Mouse (Mus musculus): ENCODE data around the gene Ankrd44.
A peak's percentile ranks its signal among the peaks of the same experiment; 100 is the strongest.

Ankrd44 gene

DNA sequence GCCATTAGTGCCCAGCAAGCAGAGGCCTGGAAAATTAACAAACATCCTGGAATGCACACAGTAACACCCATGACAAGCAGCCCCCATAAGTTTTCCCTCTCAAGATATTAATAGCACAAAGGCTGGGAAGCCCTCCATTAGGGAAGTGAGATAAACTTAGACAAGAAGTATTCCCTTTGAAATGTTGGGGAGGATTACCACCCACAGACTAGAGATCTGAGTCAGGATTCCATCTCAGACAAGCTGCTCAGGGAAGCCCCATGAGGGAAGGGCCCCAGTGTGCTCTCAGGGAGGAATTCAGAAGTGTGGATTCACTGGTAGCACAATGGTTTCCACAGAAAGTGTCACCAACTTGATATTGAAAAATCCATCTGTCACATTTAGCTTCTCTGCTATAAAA, 223.3 kb downstream of the Ankrd44 start:
- DNase-seq = no peak

DNA sequence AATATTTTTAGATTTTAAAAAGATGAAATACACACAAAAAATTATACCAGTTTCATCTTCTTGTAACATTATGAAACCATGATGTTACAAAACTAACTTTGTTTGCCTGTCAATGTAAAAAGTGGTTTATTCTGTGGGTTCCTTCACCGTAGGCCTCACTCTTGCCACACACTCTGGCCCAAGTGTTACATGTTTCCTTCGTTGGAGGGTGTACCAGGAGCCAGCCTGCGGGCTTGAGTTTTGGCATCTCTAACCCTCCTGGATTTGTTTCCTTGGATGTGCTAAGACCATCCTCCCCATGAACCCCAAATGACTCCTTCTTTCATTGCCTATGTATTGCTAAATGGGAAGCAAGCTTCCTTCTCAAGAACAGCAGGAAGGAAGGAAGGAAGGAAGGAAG, 230.8 kb downstream of the Ankrd44 start:
- peak in 1 of 2 experiments; percentile 47 for DNase-seq

DNA sequence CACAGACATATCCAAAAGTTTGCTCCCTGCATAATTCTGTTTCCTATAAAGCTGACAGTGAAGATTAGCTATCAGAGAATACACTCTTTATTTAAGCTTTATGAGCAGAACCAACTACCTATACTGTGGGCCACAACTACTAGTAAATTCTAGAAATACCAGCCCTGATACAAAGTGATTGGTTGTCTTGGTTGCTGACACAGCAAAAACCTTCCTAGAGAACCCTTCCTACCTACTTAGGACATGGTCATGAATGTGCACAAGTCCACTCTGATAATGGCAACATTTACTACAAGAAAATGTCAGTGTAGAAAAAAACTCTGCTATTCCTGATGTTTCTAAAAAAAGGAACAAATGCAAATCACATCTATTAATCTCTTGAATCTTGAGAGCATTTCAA, 234.4 kb downstream of the Ankrd44 start:
- DNase-seq = no peak

DNA sequence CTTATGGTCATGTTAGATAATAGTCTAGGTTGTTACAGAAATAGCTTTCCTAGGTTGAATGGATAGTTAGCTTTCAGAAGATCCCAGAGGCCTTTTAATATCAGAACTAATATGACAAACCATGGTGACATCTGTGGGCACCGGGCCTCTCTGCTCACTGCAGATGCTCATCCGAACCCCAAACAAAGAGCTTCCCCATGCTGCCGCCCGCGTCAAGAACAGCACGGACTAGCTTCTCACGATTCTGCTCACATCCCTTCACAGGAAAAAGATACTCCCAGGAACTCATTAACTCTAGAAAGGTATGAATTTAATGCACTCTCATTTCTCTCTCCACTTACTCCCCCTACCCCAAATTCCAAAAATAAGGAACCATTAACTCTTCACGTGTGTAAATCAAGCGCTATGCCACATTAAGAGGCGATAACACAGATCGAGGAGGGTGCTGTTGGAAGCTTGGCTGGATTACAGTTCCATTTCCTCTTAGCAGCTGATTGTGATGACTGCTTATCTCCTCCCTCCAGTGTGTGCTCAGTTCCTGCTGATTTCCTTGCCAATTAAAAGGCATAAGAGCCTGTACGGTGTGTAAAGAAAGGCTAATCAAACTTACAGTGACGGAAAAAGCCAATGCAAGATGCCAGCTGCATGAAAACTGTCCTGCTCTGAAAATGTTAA, 235.8 kb downstream of the Ankrd44 start:
- peak in 1 of 2 experiments; percentile 49 for DNase-seq

DNA sequence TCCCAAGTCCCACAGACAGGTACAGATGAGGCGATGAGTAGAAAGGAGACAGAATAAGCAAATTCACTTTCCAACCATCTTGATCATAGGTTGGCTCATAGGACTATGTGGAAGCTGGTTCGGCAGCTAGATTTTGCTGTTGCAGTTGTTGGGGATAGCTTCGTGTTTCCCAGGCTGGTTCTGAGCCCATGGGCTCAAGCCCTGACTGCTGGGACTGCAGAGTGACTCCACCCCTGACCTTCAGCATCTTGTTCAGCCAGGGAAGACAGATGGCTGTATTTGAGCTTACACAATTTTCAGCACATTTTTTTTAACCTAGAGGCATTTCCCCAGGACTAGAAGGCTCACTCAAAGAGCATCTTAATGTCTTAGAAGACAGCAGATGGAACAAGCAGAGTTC, 237.7 kb downstream of the Ankrd44 start:
- DNase-seq = no peak

DNA sequence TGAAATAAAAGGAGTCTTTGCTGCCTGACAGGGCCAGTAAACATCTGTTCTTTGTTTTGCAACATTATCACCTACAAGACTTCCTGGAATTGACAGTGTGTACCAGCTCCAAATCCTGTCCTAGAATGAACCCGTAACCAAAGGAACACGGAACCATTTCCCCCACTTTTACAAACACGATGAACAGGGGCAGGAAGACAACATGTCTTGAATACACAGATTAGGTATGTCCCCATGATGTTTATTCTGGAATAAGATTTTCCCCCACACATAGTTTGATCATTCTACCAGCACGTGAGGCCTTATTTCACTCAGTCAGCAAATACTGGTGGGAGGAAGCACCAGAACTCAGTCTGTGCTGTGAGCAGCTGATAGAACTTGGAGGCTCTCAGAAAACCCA, 241.9 kb downstream of the Ankrd44 start:
- DNase-seq = peak; percentile 25 to 66

DNA sequence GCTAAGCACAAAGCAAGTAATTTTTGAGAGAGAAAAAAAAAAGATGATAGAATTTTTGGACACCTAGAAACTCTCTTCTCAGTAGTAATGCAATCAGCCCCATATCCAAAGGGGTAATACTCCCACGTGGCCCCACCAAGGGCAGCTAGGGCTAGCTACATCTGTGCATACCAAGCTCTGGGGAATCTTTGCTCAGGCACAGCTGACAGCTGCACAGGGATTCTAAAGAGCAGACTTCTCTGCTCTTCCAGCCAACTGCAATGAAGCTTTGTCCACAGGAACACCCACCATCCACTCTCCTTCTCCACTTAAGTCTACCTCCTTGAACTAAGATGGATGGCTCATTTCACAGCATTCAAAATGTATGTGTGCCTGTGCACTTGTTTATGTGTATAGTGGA, 246.6 kb downstream of the Ankrd44 start:
- no peak for DNase-seq

DNA sequence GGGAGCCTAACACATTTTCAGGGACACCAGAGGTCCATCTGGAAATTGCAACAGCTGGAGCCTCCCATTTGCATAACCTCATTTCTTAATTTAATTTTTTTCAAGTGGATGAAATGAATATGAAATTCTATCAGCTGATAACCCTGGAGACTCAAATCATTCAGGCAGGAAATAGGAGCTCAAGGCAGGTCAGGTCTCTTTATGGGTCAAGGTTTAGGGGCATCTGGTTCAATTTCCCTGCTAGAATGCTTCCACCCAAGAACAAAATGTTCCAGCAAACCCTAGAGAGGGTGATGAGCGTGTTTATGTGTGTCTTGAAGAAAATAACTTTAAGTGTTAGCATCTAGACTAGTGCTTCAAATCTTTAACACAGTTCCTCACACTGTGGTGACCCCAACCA, 248.2 kb downstream of the Ankrd44 start:
- no peak for DNase-seq

DNA sequence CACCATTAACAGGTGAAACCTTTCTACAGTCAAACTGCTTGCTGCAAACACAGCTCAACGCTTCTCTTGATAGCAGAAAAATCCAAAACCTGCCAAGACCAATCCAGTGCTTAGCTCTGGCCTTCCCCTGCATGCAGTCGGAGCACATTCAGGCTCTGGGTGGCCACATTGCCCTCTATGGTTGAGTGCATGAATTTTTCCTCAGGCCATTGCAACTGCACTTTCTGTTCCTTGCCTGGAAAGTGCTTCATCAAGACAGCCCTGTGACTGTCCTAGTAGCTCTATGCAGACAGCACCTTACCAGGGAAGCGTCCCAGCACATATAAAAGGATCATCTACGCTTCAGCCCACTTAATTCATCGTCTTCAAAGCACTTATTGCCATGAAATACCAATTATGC, 250.7 kb downstream of the Ankrd44 start:
- DNase-seq = no peak

DNA sequence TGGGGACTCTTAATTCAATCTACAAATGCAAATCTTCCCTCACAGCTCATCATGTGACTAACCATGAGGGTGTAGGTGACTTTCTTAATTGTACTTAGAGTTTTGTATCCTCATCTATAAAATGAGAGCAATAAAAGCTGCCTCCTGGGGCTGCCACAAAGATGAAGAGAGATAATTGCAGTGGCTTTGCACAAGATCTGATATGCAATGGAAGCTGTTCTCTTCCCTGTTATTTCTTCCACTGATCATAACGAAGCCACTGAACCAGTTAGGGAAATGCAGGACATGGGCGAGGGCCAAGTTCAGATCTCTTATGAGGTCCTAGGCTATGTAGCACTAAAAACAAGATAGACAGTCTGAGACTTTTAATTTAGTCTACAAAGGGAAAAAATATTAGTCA, 258.2 kb downstream of the Ankrd44 start:
- no peak for DNase-seq

DNA sequence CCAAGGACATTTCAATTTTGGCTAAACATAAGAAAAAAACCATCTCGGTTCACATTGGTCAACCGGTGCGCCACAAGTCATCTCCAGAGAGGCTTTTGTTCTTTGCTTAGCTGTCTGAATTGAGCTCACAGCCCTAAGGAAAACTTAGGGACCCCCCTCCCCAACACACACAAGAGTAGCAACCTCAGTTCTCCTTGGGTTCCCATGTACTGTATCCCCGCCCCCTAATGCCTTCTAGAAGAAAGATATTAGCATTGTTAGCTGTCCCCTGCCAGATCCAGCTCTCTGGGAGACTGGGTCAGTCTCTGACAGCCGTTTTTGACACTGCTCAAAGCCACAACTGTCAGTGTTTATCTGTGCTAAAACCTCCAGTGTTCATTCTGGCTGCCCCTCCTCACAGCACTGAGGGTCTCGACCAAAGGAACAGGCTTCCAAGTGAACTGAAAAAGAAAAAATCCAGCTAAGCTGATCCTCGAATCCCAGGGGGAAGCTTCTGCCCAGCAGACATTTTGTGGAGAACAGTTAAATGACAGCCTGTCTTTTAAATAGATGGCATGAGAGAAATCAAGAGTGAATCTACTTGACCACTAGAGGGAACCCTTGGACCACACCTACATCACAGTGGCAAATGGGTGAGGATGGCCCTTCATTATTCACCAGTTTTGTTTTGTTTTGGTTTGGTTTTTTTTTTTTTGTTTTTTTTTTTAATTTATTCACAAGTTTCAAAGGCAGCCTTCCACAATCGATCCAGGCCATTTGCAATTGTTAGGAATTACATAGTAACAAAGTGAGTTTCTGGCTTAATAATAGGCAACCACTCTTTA, 260.4 kb downstream of the Ankrd44 start:
- DNase-seq = peak; percentile 16 to 48

DNA sequence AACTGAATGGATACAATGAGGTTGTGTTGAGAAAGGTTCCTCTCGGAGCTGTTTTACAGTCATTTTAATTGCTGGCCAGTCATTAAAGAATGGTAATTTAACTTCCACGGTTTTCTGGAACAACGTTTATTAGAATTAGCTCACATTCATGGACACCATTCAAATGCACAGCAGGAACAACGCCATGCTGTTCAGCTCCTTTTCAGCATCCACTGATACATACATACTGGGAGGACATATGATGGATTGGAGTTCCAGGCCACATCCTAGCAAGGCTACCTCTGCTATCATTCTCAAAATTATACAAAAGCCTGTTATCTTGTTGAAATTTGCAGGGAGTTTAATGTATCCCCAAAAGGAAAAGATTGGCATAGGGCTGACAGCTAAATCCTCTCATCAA, 261.1 kb downstream of the Ankrd44 start:
- DNase-seq = no peak

DNA sequence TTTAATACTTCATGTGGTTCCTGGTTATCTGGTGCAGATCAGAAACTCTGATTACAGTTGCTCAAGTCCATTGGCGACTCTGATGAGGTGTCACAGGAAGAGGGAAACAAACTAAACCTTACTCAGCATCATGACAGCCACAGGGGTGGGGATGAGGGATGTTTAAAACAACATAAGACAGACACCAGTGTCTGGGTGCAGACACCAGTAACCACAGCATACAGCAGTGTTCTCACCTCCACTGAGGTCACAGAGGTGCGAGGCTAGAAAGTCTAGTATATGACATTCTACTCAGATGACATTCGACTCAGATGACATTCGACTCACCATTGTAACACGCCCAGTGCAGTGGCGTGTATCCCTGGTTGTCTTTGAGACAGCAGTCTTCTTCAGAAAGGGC, 265.5 kb downstream of the Ankrd44 start:
- no peak for DNase-seq

DNA sequence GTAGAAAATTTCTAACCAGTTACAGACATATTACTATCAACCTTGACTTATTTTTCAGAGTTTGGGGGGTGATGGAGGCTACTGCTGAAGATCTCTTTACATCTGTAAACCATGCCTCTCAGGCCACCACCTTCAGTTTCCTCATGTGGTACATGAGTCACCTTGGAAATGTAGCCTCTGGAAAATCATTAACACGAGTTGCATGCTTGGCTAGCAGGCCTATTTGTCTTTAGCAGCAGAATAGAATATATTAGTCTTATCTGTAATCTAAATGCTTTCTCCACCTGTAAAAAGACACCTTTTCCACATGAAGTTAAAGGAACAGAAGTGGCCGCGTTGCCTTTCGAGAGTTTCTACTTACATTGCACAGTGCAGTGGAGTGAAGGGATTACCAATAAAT, 267.6 kb downstream of the Ankrd44 start:
- DNase-seq = no peak

DNA sequence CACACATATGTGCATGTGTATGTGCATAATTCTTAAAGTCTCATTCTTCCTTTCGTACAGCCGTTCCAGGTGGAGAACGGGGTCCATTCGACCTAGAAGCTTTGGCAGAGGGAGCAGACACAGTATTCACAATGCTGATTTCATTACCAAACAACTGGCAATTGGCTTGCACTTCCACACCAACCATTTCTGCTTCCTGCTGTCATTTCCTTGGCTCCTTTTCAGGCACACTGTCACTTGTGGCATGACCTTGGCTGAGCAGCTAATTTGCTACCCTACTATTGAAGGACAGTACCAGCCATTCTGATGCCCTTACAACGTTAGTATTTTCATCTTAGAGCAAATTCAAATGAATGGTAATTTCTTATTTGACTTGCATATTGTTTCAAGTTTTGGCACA, 277.9 kb downstream of the Ankrd44 start:
- no peak for DNase-seq

DNA sequence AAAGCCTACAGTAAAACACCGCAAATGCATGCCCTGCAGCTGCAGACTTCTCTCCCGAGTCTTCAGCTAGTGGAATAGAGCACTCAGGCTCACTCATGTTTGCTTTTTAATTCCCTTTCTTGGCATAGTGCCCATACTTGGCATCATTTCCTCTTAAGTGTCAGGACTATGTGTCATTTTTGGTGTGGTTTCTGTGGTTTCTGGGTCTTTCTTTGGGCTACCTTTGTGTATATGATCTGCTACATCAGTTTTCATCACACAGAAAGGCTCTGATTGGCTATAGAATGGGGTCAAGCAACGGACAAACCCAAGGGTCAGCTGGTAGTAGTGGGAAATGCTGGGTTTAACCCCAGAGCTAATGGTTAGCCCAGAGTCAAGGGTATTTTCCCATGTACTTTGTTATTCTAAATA, 278.8 kb downstream of the Ankrd44 start:
- DNase-seq = no peak

DNA sequence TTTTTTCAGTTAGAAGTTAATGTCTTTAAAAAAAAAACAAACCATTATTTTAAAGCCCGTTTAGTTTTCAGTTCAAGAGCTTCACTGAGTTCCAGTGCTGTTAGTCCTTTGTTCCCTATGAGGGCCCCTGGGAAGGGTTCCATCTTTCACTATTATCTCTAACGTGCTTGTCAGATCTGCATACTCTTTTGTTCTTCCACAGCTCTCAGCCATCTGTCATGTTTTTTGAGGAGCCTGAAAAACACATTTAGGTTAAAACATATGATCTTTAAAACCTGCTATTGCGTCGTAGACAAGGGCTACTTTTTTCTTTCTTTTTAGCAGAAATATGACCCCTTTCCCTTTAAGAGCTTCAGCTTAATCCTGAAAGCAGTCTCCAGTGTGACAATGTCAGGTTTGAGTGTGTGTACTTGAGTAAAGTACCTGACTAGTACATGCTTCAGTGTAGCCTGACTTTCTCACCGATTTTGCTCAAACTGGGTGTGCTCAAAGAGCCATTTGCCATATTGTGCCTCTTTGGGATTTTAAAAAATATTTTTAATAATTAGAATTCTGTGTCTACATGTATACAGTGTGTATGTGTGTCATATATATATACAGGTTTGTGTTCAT, 285.9 kb downstream of the Ankrd44 start:
- DNase-seq = no peak

DNA sequence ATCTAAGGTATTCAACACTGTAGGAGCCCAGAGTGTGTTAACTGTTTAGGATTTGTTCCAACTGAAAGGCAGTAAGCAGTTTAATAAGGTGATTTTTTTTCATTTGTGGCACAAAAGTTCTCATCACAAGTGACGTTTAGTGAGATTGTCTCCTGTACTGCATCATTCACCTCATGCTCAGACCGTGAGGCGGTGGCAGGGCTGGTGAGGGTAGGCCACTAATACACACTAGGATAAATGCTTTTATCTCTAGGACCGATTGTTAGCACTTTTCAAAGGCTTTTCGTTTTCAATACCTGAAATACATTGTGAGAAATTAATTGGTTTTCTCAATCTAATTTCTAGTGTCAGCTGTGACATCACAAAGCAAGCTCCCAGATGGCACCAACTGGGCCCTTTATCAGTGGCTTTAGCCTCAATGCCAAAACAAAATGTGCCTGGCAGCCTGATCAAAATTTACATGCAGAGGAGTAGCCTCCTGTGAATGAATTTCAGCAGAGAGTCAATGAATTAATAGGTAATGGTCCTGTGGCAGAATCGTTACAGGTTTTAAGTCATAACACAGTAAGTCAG, 286.6 kb downstream of the Ankrd44 start:
- no peak for DNase-seq

DNA sequence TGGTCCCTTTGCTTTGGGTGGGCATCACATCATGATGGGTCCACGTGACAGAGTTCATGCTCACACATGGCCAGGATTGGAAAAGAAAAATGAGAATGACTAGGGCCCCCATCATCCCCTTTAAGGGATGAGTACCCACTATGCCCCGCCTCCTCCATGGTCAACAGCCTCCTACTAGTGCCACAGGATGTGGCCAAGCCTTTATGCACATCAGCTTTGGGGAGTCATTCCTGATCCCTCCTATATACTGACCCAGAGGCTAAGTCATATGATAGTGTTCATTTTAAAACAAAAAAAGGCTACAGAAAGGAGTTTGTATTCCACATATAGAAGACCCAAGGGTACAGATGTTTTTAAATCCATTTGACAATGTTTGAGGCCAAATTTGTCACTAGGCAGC, 287.1 kb downstream of the Ankrd44 start:
- DNase-seq = no peak

DNA sequence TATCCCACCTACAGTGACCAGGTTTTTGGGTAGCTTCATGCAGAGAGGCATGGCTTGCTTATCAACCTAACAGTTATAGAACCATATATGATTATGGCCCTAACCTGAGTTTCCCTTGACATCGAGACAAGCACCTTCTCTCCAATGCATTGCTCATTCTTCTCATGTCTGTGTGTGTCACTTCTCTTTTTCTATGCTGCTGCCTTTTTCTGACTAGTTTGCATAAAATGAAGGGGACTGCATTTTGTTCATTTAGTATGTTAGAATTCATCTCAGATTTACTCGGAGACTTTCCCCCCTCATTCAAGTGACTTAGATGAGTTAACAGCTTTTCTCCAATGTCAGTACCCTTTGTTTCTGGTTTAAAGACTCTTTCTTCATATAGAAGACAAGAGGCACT, 288.8 kb downstream of the Ankrd44 start:
- no peak for DNase-seq

DNA sequence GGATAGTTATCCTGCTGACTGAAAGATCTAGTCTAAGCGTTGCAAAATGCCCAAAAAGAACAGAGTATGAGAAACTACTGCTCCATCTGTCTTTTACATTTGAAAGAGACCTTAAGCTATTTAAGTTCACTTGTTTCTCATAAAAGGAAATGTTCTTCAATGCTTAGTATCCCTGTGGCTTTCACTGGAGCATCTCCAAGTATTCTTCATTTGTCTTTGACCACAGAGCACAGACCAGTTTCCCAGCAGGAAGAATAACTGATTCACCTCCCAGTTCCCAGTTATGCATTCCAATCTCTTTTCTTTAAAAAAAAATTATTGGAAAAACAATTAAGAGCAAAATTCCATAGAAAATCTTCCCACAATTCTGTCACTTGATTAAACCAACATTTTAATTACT, 297.1 kb downstream of the Ankrd44 start:
- no peak for DNase-seq

DNA sequence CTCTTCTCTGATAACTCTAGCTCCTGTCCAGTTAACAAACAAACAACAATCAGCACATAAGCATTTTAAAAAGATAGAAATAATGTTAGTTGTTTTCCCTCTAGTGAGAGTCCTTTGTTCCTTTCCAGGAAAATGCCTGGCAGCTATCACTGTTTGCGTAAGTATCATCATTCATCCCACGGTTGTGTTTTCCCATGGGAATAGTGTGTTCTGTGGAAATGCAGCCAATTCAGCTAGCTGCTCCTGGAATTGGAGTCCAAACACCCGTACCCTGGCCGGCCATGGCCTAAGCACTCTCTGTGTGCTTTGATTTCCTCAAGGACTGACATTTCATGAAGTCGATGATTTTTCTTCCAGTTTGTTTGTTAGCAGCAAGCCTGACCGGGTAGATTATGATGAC, 311.2 kb downstream of the Ankrd44 start:
- peak in 1 of 2 experiments; percentile 15 for DNase-seq

DNA sequence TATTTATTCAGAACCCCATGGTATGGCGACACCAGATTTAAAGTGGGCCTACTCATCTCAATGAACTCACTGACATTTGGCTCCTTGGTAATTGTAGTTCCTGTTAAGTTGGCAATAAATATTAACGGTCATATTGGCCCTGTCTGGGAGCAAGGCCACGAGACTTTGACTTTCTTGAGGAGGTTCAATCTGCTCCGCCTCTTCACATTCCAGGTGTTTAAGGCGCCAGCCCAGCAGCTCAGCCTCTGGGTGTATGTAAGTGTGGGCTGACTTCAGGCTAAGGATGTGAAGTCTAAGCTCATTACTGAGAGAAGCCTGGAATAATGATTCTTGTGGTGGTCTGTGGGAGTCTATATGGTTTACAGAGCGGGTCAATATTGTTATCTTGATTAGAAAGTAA, 313.8 kb downstream of the Ankrd44 start:
- DNase-seq = no peak

DNA sequence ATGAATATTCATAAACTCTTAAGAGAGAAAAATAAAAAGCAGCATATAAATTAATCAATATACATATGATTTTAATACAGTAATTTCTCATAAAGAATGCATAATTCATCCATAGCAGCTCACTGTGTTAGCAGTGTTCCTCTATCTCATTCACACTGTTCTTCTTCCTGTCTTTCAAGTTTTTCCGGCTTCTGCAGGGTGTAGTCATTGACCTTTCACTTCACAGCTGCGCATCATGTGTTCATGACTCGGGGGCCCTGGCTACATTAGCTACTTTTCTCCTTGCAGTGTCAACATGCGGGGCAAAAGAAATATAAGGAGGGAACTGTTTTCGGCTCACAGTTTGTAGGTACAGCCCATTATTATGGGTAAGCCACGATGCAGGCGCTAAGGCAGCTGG, 314.3 kb downstream of the Ankrd44 start:
- DNase-seq = no peak
